Mouse (Mus musculus) cerebellum, adult 2 months (tissue): Measurements from ENCODE around the gene Vmn1r55.
"Not testable (repeated sequence)": the region's sequence is repeated elsewhere in the genome, so short reads cannot be mapped to it uniquely, and the experiment has no call there.

Experiments
- CTCF ChIP-seq: fragments of 200-500 bp; IDR thresholded peaks from 2 replicates; pipeline ENCODE4 v1.5.1; 2011; ENCODE audit warnings: low read depth, mild to moderate bottlenecking, control low read depth, low read length, moderate library complexity, borderline replicate concordance; ENCODE audit not compliant: insufficient read depth
- POLR2A ChIP-seq: fragments of 200-500 bp; IDR thresholded peaks from 2 replicates; pipeline ENCODE4 v1.6.1; 2011; ENCODE audit warnings: low read length, control low read depth, borderline replicate concordance; ENCODE audit not compliant: insufficient read depth

DNA sequence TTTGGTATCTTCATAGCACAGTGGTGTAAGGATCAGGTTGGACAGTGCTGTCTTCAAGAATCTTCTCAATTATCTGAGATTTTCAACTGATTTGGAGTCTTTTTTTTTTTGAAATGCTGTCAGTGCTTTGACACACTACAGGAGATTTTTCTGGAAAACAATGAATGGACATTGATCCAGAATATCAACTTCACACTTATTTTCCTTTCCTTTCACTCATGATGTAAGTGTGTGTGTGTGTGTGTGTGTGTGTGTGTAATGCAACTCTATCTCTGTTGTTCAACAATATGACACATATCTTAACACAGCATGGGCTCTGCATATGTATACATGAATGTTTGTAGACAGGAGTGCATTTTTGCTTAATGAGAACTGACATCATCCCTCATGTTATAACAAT is 47.2 kb upstream of the Vmn1r55 start, which contains the start of gene Vmn1r56:
- not testable (repeated sequence) for TF ChIP-seq CTCF, POLR2A
